Mouse (Mus musculus) lung, embryonic 15.5 days (tissue): ENCODE data around the gene Abca3. TPM values are rescaled to one million over a fixed set of nuclear protein-coding genes. Genes with fewer than 3 reads are reported as not detected.
"Not testable (repeated sequence)": the region's sequence is repeated elsewhere in the genome, so short reads cannot be mapped to it uniquely, and the experiment has no call there.

Source experiments
- ATAC-seq: fragments of 200-750 bp; cut with Nextera tagmentation; 2 replicates; pipeline ENCODE4 v1.8.0; 2017; ENCODE audit warnings: moderate number of reproducible peaks, borderline replicate concordance; ENCODE audit not compliant: low FRiP score, low TSS enrichment; ENCODE audit errors: extremely low read depth
- H3K27ac ChIP-seq: fragments of 300-500 bp; sonication (generic); 2 replicates; pipeline ENCODE4 v1.5.1; 2015; ENCODE audit warnings: moderate library complexity, mild to moderate bottlenecking, inconsistent platforms
- H3K27me3 ChIP-seq: fragments of 300-500 bp; sonication (generic); 2 replicates; pipeline ENCODE4 v1.6.1; 2015; ENCODE audit warnings: inconsistent platforms
- H3K36me3 ChIP-seq: fragments of 300-500 bp; sonication (generic); 2 replicates; pipeline ENCODE4 v1.6.1; 2015; ENCODE audit warnings: inconsistent platforms
- H3K4me1 ChIP-seq: fragments of 300-500 bp; sonication (generic); 2 replicates; pipeline ENCODE4 v1.6.1; 2015; ENCODE audit warnings: inconsistent platforms
- H3K4me2 ChIP-seq: fragments of 300-500 bp; sonication (generic); 2 replicates; pipeline ENCODE4 v1.6.1; 2015; ENCODE audit warnings: inconsistent platforms, mild to moderate bottlenecking, moderate library complexity
- H3K4me3 ChIP-seq: fragments of 300-500 bp; sonication (generic); 2 replicates; pipeline ENCODE4 v1.5.1; 2015; ENCODE audit warnings: mild to moderate bottlenecking, inconsistent platforms
- H3K9ac ChIP-seq: fragments of 300-500 bp; sonication (generic); 2 replicates; pipeline ENCODE4 v1.6.1; 2015; ENCODE audit warnings: inconsistent platforms
- H3K9me3 ChIP-seq: fragments of 300-500 bp; sonication (generic); 2 replicates; pipeline ENCODE4 v1.6.1; 2016; ENCODE audit warnings: inconsistent platforms
- WGBS: fragments of 180-500 bp; shearing (Covaris S2); methylation state at CpG from one replicate; pipeline ENCODE4 v1.1.7; 2015; 5-methylcytosine and 5-hydroxymethylcytosine counted together
- polyA plus RNA-seq: library from polyadenylated mRNA; unstranded; fragments of >200 nt; fragmentation: Nextera tagmentation; extraction: Ambion mirVana; gene quantifications from 2 replicates; pipeline ENCODE4 v1.2.1, GENCODE M21; 2015

Gene Abca3
- polyA plus RNA-seq, 1 experiment from 2014 or later, result 23.1 TPM

DNA sequence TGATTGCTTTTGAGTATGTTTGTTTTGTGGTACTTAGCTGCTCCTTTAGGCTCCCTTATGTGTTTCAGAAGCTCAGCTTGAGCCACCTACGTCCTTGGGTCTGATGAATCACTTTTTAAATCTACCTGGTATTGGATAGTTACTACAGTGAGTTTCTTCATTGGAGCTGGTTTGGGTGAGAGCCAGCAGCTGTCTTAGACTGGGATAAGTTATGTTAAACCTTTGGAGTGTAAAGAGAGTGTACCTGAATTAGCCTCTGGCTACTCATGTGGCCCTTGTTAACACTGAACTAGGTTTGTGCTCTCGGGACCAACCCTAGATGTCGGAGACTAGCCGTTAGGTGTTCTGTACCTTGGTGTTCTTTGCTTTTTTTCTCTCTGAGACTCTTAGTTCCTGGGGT, 71.4 kb downstream of the Abca3 start:
- Histone ChIP-seq H3K4me2 (no peak overlapping the region), H3K27me3 (no peaks in the 10 kb centered on the region), H3K4me1 (peaks cover 7% of the 10 kb centered on the region), H3K4me3 (no peak overlapping the region), H3K9ac (no peak overlapping the region), H3K9me3 (no peaks in the 10 kb centered on the region), H3K36me3 (peaks cover 71% of the 10 kb centered on the region), H3K27ac (no peak overlapping the region)
- whole genome bisulfite sequencing, result 89% methylated on average over 4 of the region's 4 CpGs
- ATAC-seq, result no peak

DNA sequence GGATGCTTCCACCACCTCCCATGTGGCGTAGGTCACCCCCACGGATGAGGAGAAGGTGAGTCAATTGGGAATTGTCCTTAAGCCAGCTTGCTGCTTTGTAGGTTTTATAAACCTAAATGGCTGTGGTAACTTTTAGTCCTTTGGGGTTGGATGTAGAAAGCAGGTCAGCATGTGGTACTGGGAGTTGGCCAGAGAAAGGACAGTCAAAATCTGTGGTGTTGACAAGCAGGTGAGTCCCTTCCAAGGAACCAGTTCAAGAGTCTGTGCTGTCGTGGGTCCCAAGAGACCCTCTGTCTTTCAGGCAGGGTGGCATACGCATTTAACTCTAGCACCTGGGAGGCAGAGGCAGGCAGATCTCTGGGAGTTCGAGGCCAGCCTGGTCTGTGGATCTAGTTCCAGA, 72.7 kb downstream of the Abca3 start:
- Histone ChIP-seq H3K27me3 (no peaks in the 10 kb centered on the region), H3K4me3 (no peak overlapping the region), H3K9ac (no peak overlapping the region), H3K4me1 (peaks cover 16% of the 10 kb centered on the region), H3K36me3 (peaks cover 57% of the 10 kb centered on the region), H3K27ac (no peak overlapping the region), H3K4me2 (no peak overlapping the region), H3K9me3 (no peaks in the 10 kb centered on the region)
- no peak for ATAC-seq
- 94% methylated on average over 5 of the region's 5 CpGs for WGBS

DNA sequence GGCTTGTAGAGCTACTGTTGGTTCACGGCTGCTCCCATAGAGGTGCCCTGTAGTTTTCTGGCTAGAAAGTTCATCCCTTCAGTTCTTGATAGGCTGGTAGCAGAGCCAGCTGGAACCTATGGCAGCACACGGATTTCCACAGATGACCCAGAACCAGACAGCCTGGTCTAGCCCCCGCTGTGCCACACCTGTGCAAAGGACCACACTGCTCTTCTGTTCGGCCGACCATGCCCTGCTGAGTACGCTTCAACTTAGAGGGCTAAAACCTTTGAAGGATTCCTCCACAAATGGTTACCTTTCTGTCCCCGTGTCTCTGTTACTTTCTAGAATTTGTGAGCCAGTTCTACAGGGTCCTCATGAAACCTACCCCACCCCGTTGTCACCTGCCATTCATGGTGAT, 73.6 kb downstream of the Abca3 start:
- H3K4me2 ChIP-seq, H3K27me3 ChIP-seq, H3K9ac ChIP-seq, H3K9me3 ChIP-seq, ATAC-seq, H3K4me3 ChIP-seq, H3K27ac ChIP-seq: not testable (repeated sequence)
- peaks cover 49% of the 10 kb centered on the region for H3K36me3 ChIP-seq
- 89% methylated on average over 6 of the region's 8 CpGs for WGBS
- H3K4me1 ChIP-seq, result peaks cover 16% of the 10 kb centered on the region

DNA sequence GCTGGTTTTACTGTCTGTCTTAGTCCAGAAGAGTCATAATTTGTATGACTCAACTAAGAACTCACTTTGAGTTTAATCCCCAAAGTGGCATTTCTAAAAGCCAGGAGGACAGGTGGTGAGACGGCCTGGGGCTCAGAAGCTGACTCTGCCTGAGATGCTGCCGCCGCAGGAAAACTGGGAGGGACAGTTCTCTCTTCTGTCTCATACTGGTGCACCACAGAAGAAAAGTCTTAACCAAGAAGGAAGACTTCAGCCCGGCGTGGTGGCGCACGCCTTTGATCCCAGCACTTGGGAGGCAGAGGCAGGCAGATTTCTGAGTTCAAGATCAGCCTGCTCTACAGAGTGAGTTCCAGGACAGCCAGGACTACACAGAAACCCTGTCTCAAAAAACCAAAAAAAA, 74.2 kb downstream of the Abca3 start:
- peak overlapping the region; percentile 57; the same call in 1 of the 2 replicates for H3K4me3 ChIP-seq

DNA sequence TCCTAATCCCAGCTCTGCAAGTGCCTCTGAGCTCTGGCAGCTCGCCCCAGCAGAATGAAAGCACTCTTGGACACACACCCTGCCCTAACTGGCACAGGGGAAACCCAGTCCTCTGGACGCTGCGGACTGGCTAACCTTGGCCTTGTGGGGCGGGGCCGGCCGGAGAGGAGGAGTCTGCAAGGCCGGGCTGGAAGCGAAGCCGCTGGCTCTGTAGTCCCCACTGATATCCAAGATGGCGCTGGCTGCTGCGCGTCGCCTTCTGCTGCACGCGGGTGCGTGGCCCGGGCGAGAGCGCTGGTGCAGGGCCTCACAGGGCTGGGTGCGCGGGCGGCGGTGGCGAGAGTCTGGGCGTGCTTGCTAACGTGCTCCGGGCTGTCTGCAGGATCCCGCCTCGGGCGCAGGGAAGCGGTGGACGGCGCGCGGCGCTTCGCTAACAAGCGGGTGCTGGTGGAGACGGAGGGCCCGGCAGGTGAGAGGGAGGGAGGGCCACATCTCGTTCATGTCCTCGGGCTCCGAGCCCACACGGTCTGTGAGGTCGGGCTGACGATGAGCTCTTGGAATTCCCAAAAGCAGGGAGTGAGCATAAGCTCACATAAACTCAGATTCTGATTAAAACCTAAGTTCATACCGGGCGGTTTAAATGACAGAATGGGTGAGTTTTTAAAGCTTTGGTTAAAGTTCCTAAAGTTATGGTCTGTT, 74.9 kb downstream of the Abca3 start, which contains the start of gene Eci1:
Eci1 (plus strand) TSS at position 171 of the 699 bp plus-strand sequence.
- no peaks in the 10 kb centered on the region for H3K9me3 ChIP-seq

More for the DNA sequence above, 74.2 kb downstream of the Abca3 start:
- Histone ChIP-seq H3K27me3 (no peaks in the 10 kb centered on the region), H3K9me3 (no peaks in the 10 kb centered on the region), H3K4me1 (peaks cover 16% of the 10 kb centered on the region), H3K36me3 (peaks cover 43% of the 10 kb centered on the region), H3K27ac (peak overlapping the region; percentile 92), H3K4me2 (peak overlapping the region; percentile 49), H3K9ac (no peak overlapping the region)
- WGBS, result 89% methylated on average over 7 of the region's 7 CpGs
- no peak for ATAC-seq

DNA sequence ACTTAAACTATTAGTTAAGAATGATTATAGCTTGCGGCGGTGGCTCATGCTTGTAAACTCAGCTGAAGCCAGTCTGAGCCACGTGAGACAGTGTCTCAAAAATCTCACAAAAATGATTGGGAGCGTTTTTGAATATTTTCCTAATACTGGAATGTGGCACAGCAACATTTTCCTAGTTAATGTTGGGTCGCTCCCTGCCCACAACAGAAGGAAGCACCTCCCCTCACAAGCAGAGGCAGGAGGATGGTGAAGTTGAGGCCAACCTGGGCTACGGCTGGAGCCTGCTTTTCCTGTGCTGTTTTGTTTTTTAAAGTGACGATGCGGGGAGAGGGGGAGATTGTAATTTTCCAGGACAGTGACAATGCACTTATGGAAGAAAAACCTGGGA, 75.4 kb downstream of the Abca3 start:
- peak overlapping the region; percentile 92 for H3K27ac ChIP-seq
- peak overlapping the region; percentile 49 for H3K4me2 ChIP-seq
- peak overlapping the region; percentile 74 for H3K9ac ChIP-seq
- peak; percentile 29; the same call in 1 of the 2 replicates for ATAC-seq
- H3K4me3 ChIP-seq, result peak overlapping the region; percentile 57
- peaks cover 30% of the 10 kb centered on the region for H3K36me3 ChIP-seq
- 2% methylated on average over 8 of the region's 8 CpGs for WGBS
- H3K4me1 ChIP-seq, result peaks cover 16% of the 10 kb centered on the region
- H3K9me3 ChIP-seq, result no peaks in the 10 kb centered on the region
- no peaks in the 10 kb centered on the region for H3K27me3 ChIP-seq

More for the DNA sequence above, 74.9 kb downstream of the Abca3 start, which contains the start of gene Eci1:
- Histone ChIP-seq H3K27me3 (no peaks in the 10 kb centered on the region), H3K4me2 (peak within 1 kb of the TSS; percentile 49), H3K27ac (peak within 1 kb of the TSS; percentile 92), H3K9ac (peak within 1 kb of the TSS; percentile 74), H3K4me1 (peaks cover 16% of the 10 kb centered on the region), H3K4me3 (peak within 1 kb of the TSS; percentile 57), H3K36me3 (peaks cover 36% of the 10 kb centered on the region)
- WGBS, result under 1% methylated on average over 48 of the region's 48 CpGs
- ATAC-seq, result peak; percentile 99

DNA sequence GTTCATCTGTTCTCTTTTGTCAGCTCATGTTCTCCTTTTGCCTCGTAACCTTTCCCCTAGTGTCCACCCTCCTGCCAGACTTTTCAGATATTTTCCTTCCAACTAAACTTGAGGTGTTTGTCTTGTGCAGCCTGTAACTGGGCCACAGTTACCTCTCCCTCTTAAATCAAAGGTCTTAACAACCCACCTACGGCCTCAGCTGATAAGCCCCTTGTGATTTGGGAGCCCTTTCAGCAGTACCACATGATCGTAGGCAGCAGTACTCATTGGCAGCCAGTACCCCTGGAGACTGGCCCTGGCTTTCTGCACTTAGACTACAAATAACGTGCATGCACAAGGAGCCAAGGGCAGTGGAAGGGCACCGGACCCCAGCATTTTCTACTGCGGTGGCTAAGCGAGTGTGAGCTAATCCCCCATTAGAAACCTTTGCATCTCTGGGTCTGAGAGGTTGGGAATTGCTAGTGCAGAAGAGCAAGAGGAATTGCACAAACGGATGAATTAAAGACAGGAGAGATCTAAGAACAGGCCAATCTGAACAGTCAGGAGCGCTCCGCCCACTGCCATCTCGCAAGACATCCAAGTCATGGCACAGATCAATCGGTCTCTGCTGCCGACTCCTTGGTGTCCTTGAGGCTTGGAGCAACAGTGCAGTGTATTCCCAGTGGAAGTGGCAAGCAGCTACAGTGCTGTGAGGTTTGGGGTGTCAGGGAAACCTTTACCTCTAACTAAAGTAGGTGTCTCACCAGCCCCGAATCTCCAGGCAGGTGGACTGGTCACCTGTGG, 77.6 kb downstream of the Abca3 start:
- no peak for ATAC-seq
- Histone ChIP-seq H3K27me3 (no peaks in the 10 kb centered on the region), H3K4me3 (no peak overlapping the region), H3K4me1 (peaks cover 16% of the 10 kb centered on the region), H3K9me3 (no peaks in the 10 kb centered on the region), H3K27ac (no peak overlapping the region), H3K4me2 (no peak overlapping the region), H3K9ac (no peak overlapping the region), H3K36me3 (peaks cover 10% of the 10 kb centered on the region)
- WGBS, result 79% methylated on average over 14 of the region's 14 CpGs

DNA sequence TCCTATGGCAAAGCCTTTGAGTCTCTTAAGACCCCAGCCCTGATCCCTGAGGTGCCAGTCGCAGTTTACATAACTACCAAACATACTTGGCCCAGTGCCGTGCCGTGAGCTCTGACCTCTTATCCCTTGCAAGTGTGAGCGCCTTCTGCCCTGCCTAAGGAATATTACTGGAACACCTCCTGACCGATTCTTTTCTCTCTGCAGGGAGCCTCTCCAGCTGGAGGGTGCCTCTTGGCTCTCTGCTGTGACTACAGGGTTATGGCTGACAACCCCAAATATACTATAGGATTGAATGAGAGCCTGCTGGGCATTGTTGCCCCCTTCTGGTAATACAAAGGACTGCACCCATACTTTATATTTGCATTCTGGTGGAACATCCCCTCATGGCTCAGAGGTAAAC, 85.3 kb downstream of the Abca3 start:
- Histone ChIP-seq H3K9me3 (no peaks in the 10 kb centered on the region), H3K27me3 (no peaks in the 10 kb centered on the region), H3K4me2 (no peak overlapping the region), H3K36me3 (peaks cover 49% of the 10 kb centered on the region), H3K9ac (no peak overlapping the region), H3K4me3 (no peak overlapping the region), H3K27ac (no peak overlapping the region), H3K4me1 (no peaks in the 10 kb centered on the region)
- peak; percentile 50; the same call in 1 of the 2 replicates for ATAC-seq
- 62% methylated on average over 5 of the region's 5 CpGs for WGBS

DNA sequence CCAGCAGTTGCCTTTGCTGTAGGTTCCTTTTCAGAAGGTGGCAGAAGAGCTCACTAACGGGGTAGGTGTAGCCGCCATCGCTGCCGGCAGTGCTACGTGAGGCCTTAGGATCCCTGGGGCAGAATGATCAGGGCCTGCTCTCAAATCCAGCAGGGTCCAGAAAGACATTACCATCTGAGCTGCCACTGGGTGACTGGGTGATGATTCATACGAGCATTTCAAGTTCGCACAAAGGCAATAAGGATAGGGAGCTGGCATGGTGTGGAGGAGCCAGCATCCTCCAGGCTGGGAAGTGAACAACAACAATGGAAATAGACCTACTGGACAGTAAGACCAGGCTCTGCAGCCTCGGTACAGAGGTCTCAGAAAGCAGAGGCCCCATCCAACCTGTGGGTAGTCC, 88.6 kb downstream of the Abca3 start:
- Histone ChIP-seq H3K4me2 (no peak overlapping the region), H3K4me1 (no peaks in the 10 kb centered on the region), H3K9ac (no peak overlapping the region), H3K4me3 (no peak overlapping the region), H3K27me3 (no peaks in the 10 kb centered on the region), H3K27ac (no peak overlapping the region), H3K36me3 (peaks cover 65% of the 10 kb centered on the region), H3K9me3 (no peaks in the 10 kb centered on the region)
- no peak for ATAC-seq
- WGBS, result 86% methylated on average over 8 of the region's 8 CpGs

DNA sequence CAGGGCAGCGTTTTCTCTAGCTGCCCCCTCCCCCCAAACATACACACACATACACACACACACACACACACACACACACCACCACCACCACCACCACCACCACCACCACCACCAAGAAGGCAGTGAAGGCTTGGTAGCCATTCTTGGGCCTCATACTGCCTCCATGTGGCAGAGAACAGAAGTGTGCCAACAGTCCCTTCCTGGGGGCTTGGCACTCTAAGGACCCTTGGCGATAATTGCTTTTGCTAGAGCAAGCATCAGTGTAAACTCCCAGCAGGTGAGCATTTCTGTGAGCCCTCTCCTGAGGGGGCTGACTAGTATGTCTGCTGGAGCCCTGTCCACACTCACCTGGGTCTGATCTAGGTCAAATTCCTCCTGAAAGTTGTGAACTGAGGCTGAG, 89.4 kb downstream of the Abca3 start:
- peaks cover 70% of the 10 kb centered on the region for H3K36me3 ChIP-seq
- no peak for ATAC-seq
- no peak overlapping the region for H3K27ac ChIP-seq
- no peak overlapping the region for H3K4me2 ChIP-seq
- no peaks in the 10 kb centered on the region for H3K4me1 ChIP-seq
- WGBS, result 33% methylated on average over 2 of the region's 2 CpGs
- no peaks in the 10 kb centered on the region for H3K9me3 ChIP-seq
- H3K9ac ChIP-seq, result no peak overlapping the region
- H3K27me3 ChIP-seq, result no peaks in the 10 kb centered on the region
- H3K4me3 ChIP-seq, result no peak overlapping the region

DNA sequence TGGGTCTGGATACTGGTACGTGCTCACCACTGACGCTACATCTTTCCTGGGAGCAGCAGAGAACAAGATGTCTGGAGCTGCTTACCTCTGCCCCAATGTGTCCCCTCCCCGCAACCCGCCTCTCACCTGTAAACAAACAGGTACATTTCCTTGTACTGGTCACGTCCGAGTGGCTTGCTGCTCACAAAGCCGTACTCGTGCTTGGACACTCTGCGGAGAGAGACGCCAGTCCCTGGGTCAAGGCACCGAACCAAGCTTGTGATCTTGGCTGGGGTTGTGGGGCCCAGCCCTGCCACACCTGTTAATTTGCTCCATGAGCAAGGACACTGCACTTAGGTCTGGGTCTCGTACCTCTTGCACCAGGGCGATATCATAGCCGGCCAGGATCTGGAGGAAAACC, 90.4 kb downstream of the Abca3 start:
- Histone ChIP-seq H3K4me3 (no peak overlapping the region), H3K9me3 (no peaks in the 10 kb centered on the region), H3K36me3 (peaks cover 77% of the 10 kb centered on the region), H3K4me2 (no peak overlapping the region), H3K27ac (no peak overlapping the region), H3K27me3 (no peaks in the 10 kb centered on the region), H3K9ac (no peak overlapping the region), H3K4me1 (no peaks in the 10 kb centered on the region)
- ATAC-seq, result no peak
- 84% methylated on average over 14 of the region's 14 CpGs for WGBS

DNA sequence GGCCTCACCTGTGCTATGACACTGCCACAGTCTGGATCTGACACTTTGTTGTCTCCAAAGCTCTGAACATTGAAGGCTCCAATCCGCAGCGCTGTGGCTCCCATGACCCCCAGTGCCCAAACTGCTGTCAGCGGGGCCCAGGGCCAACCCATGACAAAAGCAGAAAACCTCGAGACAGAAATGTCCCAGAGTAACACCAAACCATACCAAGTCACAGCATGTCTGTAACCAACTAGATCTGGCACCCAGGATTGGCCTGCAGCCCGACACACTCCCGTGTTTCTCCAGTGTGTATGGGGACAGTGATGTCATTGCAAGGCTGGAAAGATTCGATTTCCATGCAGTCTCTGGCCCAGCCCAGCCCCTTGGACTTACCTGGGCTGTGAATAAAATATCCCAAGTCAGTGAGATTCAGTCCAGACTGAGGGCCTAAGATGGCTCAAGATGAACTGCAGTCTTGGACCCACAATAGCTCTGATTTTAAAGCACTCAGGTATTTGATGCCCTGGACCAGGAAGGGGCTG, 90.9 kb downstream of the Abca3 start, which contains the start of gene Dnase1l2:
Dnase1l2 (minus strand) TSS at position 474 of the 524 bp plus-strand sequence.
- WGBS, result 76% methylated on average over 7 of the region's 7 CpGs

More for the DNA sequence above, 90.9 kb downstream of the Abca3 start, which contains the start of gene Dnase1l2:
- H3K9me3 ChIP-seq, result no peaks in the 10 kb centered on the region
- H3K4me2 ChIP-seq, result no peak within 1 kb of the TSS
- H3K27ac ChIP-seq, result no peak within 1 kb of the TSS
- H3K36me3 ChIP-seq, result peaks cover 77% of the 10 kb centered on the region
- H3K4me3 ChIP-seq, result no peak within 1 kb of the TSS
- ATAC-seq, result no peak
- H3K27me3 ChIP-seq, result no peaks in the 10 kb centered on the region
- H3K4me1 ChIP-seq, result no peaks in the 10 kb centered on the region
- H3K9ac ChIP-seq, result no peak within 1 kb of the TSS
